Mouse (Mus musculus) adrenal gland, adult 8-10 months (tissue): ENCODE measurements around the gene Stpg3. TPM values are rescaled to one million over a fixed set of nuclear protein-coding genes. Genes with fewer than 3 reads are reported as not detected.

Experiments
- DNase-seq: peaks from one replicate; pipeline ENCODE4 v3.0.0; 2022
- total RNA-seq, 4 experiments: library from RNA; stranded (reverse); gene quantifications; 2 replicates each; pipeline ENCODE4 v1.2.4; 2022

Gene Stpg3
- total RNA-seq, 4 experiments from 2014 or later: not detected

GRCm38 (mm10) chr2:25234551-25235220 is 20.2 kb upstream of the Stpg3 start:
- DNase-seq: no peak

- no peak for DNase-seq
Measured at GRCm38 (mm10) chr2:25234050-25234449, 19.6 kb upstream of the Stpg3 start, which contains the start of gene Slc34a3. Gene Slc34a3 (minus strand): TSS chr2:25234364.

DNA sequence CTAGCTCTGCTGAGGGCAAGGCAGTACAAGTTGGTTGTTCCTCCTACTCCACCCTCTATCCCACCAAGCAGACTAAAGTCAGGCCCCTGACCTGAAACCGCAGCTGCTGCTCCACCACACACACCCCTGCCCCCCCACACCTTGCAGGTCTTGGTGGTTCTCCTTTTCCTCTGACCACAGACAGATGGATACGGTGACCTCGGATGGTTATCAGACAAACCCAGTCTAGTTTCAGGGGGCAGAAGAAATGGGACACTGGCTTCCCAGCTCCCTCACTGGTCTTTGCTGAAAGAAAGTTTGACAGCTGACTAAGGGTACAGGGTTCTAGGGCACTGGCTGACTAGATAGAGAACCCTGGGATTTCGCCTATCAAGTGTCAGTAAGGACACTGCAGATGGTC is 19.0 kb upstream of the Stpg3 start:
- no peak for DNase-seq

DNA sequence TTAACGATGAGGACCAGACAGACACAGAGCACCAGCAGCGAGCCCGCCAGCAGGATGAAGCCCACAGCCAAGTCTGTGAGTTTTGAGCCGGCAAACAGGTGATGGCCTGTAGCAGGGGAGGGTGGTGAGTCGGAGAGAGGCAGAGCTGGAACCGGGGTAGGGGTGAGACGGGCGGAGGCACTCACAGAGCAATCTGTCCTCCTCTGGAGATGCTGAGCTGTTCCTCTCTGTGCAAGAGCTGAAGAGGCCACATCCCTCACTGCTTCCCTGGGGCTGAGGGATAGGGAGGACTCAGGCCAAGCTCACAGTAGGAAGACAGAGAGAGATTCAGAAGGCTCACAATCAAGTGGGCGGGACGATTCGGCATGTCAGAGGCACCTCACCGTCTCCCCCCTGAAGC is 16.6 kb upstream of the Stpg3 start:
- no peak for DNase-seq

GRCm38 (mm10) chr2:25230581-25230980 is 16.1 kb upstream of the Stpg3 start:
- no peak for DNase-seq

DNA sequence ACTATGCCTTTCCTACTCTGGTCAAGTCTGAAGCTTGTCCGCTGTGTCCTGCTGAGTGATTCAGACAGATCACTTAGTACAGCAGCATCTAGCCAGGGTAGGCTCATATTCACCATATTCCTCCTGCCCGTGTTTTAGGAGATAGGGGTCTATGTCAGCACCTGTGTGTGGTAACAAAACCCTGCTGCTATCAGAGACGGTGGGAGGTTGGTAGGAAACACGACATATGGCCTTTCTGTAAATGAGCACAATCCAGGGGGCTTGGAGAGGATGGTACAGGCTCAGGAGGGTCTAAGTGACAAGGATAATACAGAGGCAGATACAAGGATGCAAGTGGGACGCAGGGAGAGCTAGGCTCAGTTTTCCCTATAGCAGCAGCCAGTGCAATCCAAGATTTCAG is 15.1 kb upstream of the Stpg3 start:
- DNase-seq: no peak

DNA sequence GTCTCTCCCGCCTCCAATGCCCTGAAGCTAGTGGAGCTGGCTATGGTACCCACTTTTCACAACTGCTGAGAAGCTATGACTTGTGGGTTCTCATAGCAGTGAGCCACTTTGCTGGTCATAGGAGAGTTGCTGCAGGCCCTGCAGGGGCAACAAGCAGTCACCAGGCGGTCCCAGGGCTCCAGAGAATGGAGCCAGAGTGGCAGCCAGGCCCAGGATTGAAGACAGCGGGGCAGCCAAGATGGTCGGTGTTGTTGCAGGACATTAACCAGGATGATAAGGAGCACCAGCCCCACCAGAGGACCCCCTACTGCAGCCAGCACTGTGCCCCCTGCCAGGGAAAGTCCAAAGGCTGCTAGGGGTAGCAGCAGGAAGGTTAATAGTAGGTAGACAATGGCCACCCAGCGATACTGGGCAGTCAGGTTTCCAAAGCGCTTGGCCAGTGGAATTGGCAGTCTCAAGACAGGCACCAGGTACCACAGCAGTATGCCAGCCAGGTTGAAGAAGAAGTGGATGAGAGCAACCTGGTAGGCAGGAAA is 14.6 kb upstream of the Stpg3 start:
- DNase-seq: no peak

DNA sequence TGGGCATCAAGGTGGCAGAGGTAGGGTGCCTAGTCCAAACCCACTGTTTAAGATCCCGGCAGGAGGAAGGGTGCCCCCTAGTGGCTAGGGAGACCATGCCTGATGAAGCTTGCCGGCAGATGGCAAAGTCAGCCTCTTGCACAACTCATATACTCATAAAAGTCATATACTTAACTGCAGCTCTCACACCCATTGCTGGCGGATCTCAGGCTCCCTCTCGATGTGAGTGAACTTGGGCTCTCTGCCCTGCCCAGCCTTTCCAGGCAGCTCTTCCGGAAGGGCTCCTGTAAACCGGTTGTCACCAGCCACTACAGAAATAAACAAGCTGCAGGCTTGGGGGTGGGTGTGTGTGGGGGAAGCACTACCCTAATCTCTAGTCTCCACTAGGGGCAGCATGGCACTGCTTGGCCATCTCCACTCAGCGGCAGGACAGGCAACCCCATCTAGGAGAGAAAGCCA is 14.0 kb upstream of the Stpg3 start:
- DNase-seq: peak; percentile 82

- no peak for DNase-seq
Measured at GRCm38 (mm10) chr2:25227406-25227805, 13.0 kb upstream of the Stpg3 start.

DNA sequence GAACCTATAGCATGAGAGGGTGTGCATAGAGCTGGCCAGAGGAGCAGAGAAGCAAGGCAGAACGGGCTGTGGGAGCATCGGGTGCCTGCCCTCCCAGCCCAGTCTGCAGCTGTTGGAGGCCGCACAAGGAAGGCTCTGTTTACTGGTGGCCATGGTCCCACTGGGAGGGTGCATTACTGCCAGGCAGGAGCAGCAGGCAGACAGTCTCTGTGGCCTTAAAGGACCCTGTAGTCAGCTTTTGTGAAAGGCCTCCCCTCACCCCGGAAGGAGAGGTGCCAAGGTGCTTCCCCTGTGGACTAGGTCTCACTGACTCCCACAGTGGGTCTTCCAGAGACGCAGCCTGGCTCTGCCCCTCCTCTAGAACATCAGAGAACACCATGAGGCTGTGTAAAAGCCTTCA is 12.4 kb upstream of the Stpg3 start:
- no peak for DNase-seq

DNA sequence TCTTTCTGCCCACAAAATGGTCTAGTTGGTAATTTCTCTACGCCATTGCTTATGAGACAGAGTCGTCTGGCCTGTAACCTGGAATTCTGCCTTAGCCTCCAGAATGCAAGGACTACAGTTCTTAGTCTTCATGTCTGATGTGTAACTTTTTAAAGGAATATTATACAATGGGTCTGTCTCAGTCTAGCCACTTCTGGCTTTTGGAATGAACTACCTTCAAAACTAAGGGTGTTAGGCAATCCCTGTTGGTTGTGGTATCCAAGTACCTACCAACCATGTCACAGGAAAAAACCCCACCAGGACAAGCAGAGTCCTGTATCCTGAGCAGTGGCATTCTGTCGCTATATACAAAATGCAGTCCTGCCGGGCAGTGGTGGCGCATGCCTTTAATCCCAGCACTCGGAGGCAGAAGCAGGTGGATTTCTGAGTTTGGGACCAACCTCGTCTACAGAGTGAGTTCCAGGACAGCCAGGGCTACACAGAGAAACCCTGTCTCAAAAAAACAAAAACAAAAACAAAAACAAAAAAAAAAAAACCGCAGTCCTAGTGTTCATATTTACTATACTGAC is 11.5 kb upstream of the Stpg3 start:
- no peak for DNase-seq

- DNase-seq: peak; percentile 100
Measured at GRCm38 (mm10) chr2:25224766-25225752, 10.6 kb upstream of the Stpg3 start.

- no peak for DNase-seq
Measured at GRCm38 (mm10) chr2:25224492-25224765, 10.0 kb upstream of the Stpg3 start, which contains the start of gene Tubb4b. Gene Tubb4b (minus strand): TSS chr2:25224702.

DNA sequence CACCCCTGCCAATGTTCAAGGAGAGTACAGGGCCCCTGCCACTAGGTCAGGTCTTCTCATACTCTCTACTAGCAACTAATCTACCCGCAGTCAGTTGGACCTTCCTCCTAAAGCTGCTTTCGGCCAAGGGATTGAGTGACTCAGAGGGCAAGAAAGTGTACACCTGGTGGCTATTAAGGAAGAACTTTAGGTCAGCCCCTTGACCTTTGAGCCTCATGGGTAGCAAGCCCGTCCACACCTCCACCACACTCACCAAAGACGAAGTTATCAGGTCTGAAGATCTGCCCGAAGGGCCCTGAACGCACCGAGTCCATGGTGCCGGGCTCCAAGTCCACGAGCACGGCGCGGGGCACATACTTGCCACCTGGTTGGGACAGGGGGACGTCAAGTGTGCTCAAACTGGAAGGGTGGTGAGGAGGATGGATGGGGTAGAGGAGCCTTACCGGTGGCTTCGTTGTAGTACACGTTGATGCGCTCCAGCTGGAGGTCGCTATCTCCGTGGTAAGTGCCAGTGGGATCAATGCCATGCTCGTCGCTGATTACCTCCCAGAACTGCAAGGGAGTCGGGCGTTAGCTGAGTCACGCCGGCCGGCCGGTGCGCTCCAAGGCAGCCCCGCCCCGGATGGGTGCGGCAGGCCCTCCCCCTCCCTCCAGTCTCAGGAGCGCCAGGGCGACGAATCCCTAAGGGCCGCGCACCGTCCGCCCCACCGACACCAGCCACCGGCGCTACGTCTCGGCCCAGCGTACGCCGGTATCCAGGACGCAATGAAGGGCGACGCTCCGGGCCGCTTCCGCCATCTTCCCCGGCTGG is 9.4 kb upstream of the Stpg3 start:
- peak; percentile 86 for DNase-seq

DNA sequence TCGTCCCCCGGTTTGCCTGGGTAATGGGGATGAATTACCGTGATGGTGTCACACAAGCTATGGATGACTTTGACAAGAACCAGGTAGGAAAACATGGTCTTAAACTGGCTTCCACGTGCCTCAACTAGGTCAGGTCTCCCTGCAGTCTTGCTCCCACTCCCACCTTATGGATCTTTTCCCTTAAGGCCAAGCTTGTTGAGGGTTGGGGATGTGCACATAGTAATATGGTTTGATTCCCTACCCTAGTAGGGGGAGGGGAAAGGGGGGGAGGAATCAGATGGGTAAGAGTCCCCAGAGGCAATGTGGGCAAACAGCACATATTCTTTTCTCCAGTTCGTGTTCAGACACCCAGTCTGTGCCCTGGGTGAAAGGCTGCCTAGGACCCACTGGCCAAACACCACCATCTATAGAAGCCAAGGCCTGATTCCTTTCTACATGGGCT is 6.9 kb upstream of the Stpg3 start:
- DNase-seq: no peak

DNA sequence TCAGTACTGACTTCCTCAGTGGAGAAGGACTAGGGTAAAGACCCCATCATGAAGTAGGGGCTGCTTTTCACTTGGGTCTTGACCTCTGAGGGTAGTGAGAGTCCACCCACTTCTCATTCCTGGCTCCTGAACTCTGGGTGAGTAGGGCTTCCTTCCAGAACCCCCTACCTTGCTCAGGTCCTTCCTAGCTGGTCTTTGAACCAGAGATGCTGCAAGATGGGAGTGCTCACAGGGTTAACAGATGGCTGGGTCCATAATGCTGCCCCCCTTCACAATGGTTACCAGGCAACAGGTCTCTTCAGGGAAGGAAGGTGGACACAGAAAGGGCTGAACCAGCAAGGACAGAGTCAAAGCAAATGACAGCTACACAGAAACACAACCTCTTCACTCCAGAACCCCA is 4.0 kb upstream of the Stpg3 start, which contains the start of gene Fam166a:
Gene Fam166a, plus strand, starts transcription at position 301 of the 400 bp plus-strand sequence.
- no peak for DNase-seq

GRCm38 (mm10) chr2:25217666-25218065 is 3.2 kb upstream of the Stpg3 start:
- no peak for DNase-seq

DNA sequence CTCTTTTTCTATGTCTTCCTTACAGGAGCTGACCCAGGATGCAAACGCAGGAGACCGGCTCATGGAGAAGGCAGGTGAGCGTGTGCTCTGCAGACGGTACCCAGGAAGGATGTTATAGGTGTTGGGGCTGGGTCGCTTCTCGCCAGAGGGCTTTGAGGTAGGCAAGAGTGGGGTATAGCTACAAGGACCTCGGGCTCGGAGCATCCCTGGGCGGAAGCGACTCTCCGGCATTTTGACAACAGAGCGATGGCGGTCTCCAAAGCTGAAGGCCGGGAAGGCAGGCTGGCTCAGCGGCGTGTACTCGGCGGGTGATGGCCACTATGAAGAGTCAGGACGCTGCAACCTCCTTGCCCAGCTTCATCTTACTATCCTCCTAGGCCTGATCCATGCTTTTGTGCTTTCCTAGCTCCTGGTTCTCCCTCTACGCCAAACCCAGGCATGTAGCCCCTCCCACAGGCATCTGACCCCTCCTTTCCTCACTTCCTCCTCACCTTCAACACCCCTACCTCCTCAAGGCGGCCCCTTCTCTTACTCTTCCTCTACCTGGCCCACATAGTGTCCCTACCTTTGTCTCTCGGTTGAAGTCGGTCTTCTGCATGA is 1.1 kb downstream of the Stpg3 start:
- no peak for DNase-seq

DNA sequence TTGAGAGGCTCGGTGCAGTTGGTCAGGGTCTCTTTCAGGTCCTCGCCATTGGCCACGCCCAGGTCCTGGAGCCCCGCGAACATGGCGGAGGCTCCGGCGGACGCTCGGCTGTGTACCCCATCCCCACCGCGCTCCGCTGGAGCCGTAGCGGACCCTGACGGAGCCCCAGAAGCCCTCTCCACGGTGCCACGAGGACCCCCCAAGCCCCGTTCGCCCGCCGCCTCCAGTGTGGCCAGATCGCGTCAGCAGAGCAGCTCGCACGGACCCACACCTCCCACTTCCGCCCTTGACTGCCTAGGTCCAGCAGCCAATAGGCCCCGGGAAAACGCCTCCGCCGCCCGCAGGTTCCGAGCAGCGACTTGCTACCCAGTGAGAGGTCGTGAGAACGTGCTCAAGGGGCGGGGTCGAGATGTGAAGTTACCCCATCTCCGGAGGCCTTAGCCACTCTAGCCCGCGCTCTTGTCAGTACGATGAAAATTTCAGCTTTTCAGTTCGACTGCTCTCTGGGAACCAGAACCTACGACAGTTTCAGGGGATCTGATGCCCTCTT is 3.2 kb downstream of the Stpg3 start, which contains the start of gene Nelfb:
Gene Nelfb, minus strand, starts transcription at position 369 of the 550 bp plus-strand sequence.
- DNase-seq: peak; percentile 86

GRCm38 (mm10) chr2:25210686-25211085 is 3.8 kb downstream of the Stpg3 start:
- DNase-seq: no peak

- no peak for DNase-seq
Measured at GRCm38 (mm10) chr2:25207593-25207992, 6.8 kb downstream of the Stpg3 start.
